Mouse (Mus musculus) layer of hippocampus, adult 9-11 months (tissue): ENCODE data around the gene B3galt4.
"Not testable (repeated sequence)": the region's sequence is repeated elsewhere in the genome, so short reads cannot be mapped to it uniquely, and the experiment has no call there.

ENCODE experiments used
- DNase-seq: peaks from one replicate; pipeline ENCODE4 v3.0.0; 2022

The B3galt4 gene

GRCm38 (mm10) chr17:33919351-33920281 lies 31.7 kb downstream of the B3galt4 start:
- DNase-seq: peak; percentile 77

GRCm38 (mm10) chr17:33918293-33919203 lies 32.7 kb downstream of the B3galt4 start:
- DNase-seq: no peak

GRCm38 (mm10) chr17:33917656-33918292 lies 33.5 kb downstream of the B3galt4 start:
- no peak for DNase-seq

- no peak for DNase-seq
Measured at GRCm38 (mm10) chr17:33916847-33917655, 34.2 kb downstream of the B3galt4 start.

- no peak for DNase-seq
Measured at GRCm38 (mm10) chr17:33916294-33916693, 35.0 kb downstream of the B3galt4 start.

- DNase-seq: peak; percentile 97
Measured at GRCm38 (mm10) chr17:33915671-33916250, 35.5 kb downstream of the B3galt4 start, which contains the start of the genes Tapbp and Zbtb22. TSS of gene Tapbp (plus strand) at chr17:33915899. TSS of gene Zbtb22 (plus strand) at chr17:33915904.

- DNase-seq: no peak
Measured at GRCm38 (mm10) chr17:33914969-33915391, 36.3 kb downstream of the B3galt4 start.

GRCm38 (mm10) chr17:33913905-33914304 lies 37.4 kb downstream of the B3galt4 start:
- no peak for DNase-seq

GRCm38 (mm10) chr17:33913264-33913663 lies 38.0 kb downstream of the B3galt4 start:
- no peak for DNase-seq

- DNase-seq: no peak
Measured at GRCm38 (mm10) chr17:33911813-33912414, 39.4 kb downstream of the B3galt4 start.

GRCm38 (mm10) chr17:33911052-33911812 lies 40.1 kb downstream of the B3galt4 start:
- DNase-seq: no peak

GRCm38 (mm10) chr17:33910346-33911051 lies 40.8 kb downstream of the B3galt4 start:
- DNase-seq: no peak

GRCm38 (mm10) chr17:33909869-33910250 lies 41.4 kb downstream of the B3galt4 start:
- no peak for DNase-seq

GRCm38 (mm10) chr17:33909077-33909868 lies 42.0 kb downstream of the B3galt4 start, which contains the start of gene Daxx:
TSS of gene Daxx (plus strand) at chr17:33909414.
- DNase-seq: peak; percentile 99

- DNase-seq: peak; percentile 65
Measured at GRCm38 (mm10) chr17:33908331-33909076, 42.8 kb downstream of the B3galt4 start.

- DNase-seq: not testable (repeated sequence)
Measured at GRCm38 (mm10) chr17:33904835-33905234, 46.5 kb downstream of the B3galt4 start, which contains the start of gene Platr17. TSS of gene Platr17 (plus strand) at chr17:33905135.

- DNase-seq: not testable (repeated sequence)
Measured at GRCm38 (mm10) chr17:33903911-33904651, 47.2 kb downstream of the B3galt4 start.
